Mouse (Mus musculus): ENCODE results near the gene Nrde2.

Nrde2 gene

GRCm38 (mm10) chr12:100126968-100127865 lies 32.2 kb downstream of the Nrde2 start:
- WGBS = 71% methylated on average over 17 of the region's 17 CpGs

- WGBS = 74% methylated on average over 16 of the region's 16 CpGs
These were observed 34.3 kb downstream of the Nrde2 start for GRCm38 (mm10) chr12:100124913-100125798.

GRCm38 (mm10) chr12:100123476-100123875 lies 36.0 kb downstream of the Nrde2 start:
- WGBS = 53% methylated on average over 9 of the region's 9 CpGs

- 40% methylated on average over 7 of the region's 7 CpGs for WGBS
These were observed 36.5 kb downstream of the Nrde2 start for GRCm38 (mm10) chr12:100122921-100123381.

GRCm38 (mm10) chr12:100115982-100116381 lies 43.5 kb downstream of the Nrde2 start:
- 70% methylated on average over 5 of the region's 5 CpGs for WGBS

GRCm38 (mm10) chr12:100109986-100110696 lies 49.3 kb downstream of the Nrde2 start, which contains the start of gene Psmc1:
Psmc1 (plus strand) TSS chr12:100110154.
- WGBS = under 1% methylated on average over 58 of the region's 58 CpGs

- 57% methylated on average over 4 of the region's 4 CpGs for WGBS
These were observed 52.0 kb downstream of the Nrde2 start for GRCm38 (mm10) chr12:100107436-100107835.

- WGBS = 9% methylated on average over 20 of the region's 20 CpGs
These were observed 53.1 kb downstream of the Nrde2 start for GRCm38 (mm10) chr12:100106275-100106895.

- WGBS = 95% methylated on average over 5 of the region's 5 CpGs
These were observed 54.9 kb downstream of the Nrde2 start for GRCm38 (mm10) chr12:100104530-100104929.

GRCm38 (mm10) chr12:100101651-100102050 lies 57.8 kb downstream of the Nrde2 start:
- 89% methylated on average over 3 of the region's 3 CpGs for WGBS

GRCm38 (mm10) chr12:100100707-100101030 lies 58.8 kb downstream of the Nrde2 start:
- WGBS = 71% methylated on average over 3 of the region's 3 CpGs

GRCm38 (mm10) chr12:100099971-100100706 lies 59.3 kb downstream of the Nrde2 start:
- 61% methylated on average over 3 of the region's 3 CpGs for WGBS

- 89% methylated on average over 11 of the region's 11 CpGs for WGBS
These were observed 66.4 kb downstream of the Nrde2 start for GRCm38 (mm10) chr12:100093046-100093445.

GRCm38 (mm10) chr12:100090750-100091149 lies 68.7 kb downstream of the Nrde2 start:
- 91% methylated on average over 4 of the region's 4 CpGs for WGBS

GRCm38 (mm10) chr12:100089265-100089664 lies 70.2 kb downstream of the Nrde2 start:
- 62% methylated on average over 5 of the region's 5 CpGs for WGBS

GRCm38 (mm10) chr12:100088026-100088425 lies 71.4 kb downstream of the Nrde2 start:
- 87% methylated on average over 3 of the region's 3 CpGs for WGBS

GRCm38 (mm10) chr12:100079636-100080286 lies 79.7 kb downstream of the Nrde2 start:
- 75% methylated on average over 8 of the region's 8 CpGs for WGBS

GRCm38 (mm10) chr12:100075715-100076114 lies 83.7 kb downstream of the Nrde2 start:
- WGBS = 64% methylated on average over 4 of the region's 4 CpGs
